Mouse (Mus musculus): ENCODE measurements around the gene Xpo5. TPM values are rescaled to one million over a fixed set of nuclear protein-coding genes. Genes with fewer than 3 reads are reported as not detected.
A peak's percentile ranks its signal among the peaks of the same experiment; 100 is the strongest.

The Xpo5 gene
- polyA plus RNA-seq, 1 experiment from 2014 or later = 48.3 TPM

- no peaks in the 10 kb centered on the region for H3K27me3 ChIP-seq
- in situ Hi-C loops (cut with MboI; ENCODE audit: low pct_unique_long_range_greater_than_20kb) = no loop called here
- CTCF ChIA-PET = interaction anchor here (1.1 kb wide), 1 partner anchor 31 kb away, joined by 3 read pairs; no protein-coding TSS in a partner anchor
- DNase-seq (ENCODE audit: low read depth, low spot score) (no peak), ATAC-seq (no peak)
- POLR2A ChIA-PET = interaction anchor here (0.7 to 1.3 kb wide), 3 partner anchors 18 to 40 kb away, joined by 3 read pairs; partner anchors contain the start of genes Polh, Rsph9 and Xpo5
- no peak for TF ChIP-seq CTCF (IDR thresholded peaks at IDR 0.05)
Measured at GRCm38 (mm10) chr17:46162551-46162950, 40.0 kb upstream of the Xpo5 start.

- no peak for DNase-seq (ENCODE audit: low read depth, low spot score)
- CTCF ChIA-PET = interaction anchor here (1.1 kb wide), 1 partner anchor 31 kb away, joined by 3 read pairs; no protein-coding TSS in a partner anchor
- in situ Hi-C loops (cut with MboI; ENCODE audit: low pct_unique_long_range_greater_than_20kb) = no loop called here
- POLR2A ChIA-PET = interaction anchor here (0.9 to 1.3 kb wide), 2 partner anchors 19 to 40 kb away, joined by 3 read pairs; partner anchors contain the start of genes Polh, Rsph9 and Xpo5
- ATAC-seq = no peak
- TF ChIP-seq CTCF (IDR thresholded peaks at IDR 0.05) = no peak
- H3K27me3 ChIP-seq = no peaks in the 10 kb centered on the region
Measured at GRCm38 (mm10) chr17:46162951-46163421, 39.6 kb upstream of the Xpo5 start.

GRCm38 (mm10) chr17:46164301-46164700 lies 38.3 kb upstream of the Xpo5 start:
- DNase-seq (ENCODE audit: low read depth, low spot score) (no peak), ATAC-seq (no peak)
- no peaks in the 10 kb centered on the region for H3K27me3 ChIP-seq
- ChIA-PET POLR2A (no interaction called here), CTCF (no interaction called here)
- TF ChIP-seq CTCF (IDR thresholded peaks at IDR 0.05) = no peak
- in situ Hi-C loops (cut with MboI; ENCODE audit: low pct_unique_long_range_greater_than_20kb) = no loop called here

GRCm38 (mm10) chr17:46164791-46165190 lies 37.8 kb upstream of the Xpo5 start:
- ATAC-seq = no peak
- in situ Hi-C loops (cut with MboI; ENCODE audit: low pct_unique_long_range_greater_than_20kb) = no loop called here
- CTCF ChIA-PET = no interaction called here

GRCm38 (mm10) chr17:46165460-46165859 lies 37.1 kb upstream of the Xpo5 start:
- TF ChIP-seq CTCF (IDR thresholded peaks at IDR 0.05) = no peak
- ATAC-seq = no peak
- no peak for DNase-seq (ENCODE audit: low read depth, low spot score)
- CTCF ChIA-PET = no interaction called here
- H3K27me3 ChIP-seq = no peaks in the 10 kb centered on the region
- in situ Hi-C loops (cut with MboI; ENCODE audit: low pct_unique_long_range_greater_than_20kb) = no loop called here
- POLR2A ChIA-PET = no interaction called here

More at GRCm38 (mm10) chr17:46164791-46165190, 37.8 kb upstream of the Xpo5 start:
- TF ChIP-seq CTCF (IDR thresholded peaks at IDR 0.05) = no peak
- POLR2A ChIA-PET = no interaction called here
- no peaks in the 10 kb centered on the region for H3K27me3 ChIP-seq
- no peak for DNase-seq (ENCODE audit: low read depth, low spot score)

- CTCF ChIA-PET = no interaction called here
- TF ChIP-seq CTCF (IDR thresholded peaks at IDR 0.05) = no peak
- in situ Hi-C loops (cut with MboI; ENCODE audit: low pct_unique_long_range_greater_than_20kb) = no loop called here
- ATAC-seq (no peak), DNase-seq (ENCODE audit: low read depth, low spot score) (no peak)
- no peaks in the 10 kb centered on the region for H3K27me3 ChIP-seq
- POLR2A ChIA-PET = no interaction called here
Measured at GRCm38 (mm10) chr17:46166270-46166669, 36.3 kb upstream of the Xpo5 start.

- DNase-seq (ENCODE audit: low read depth, low spot score) (no peak), ATAC-seq (no peak)
- no peaks in the 10 kb centered on the region for H3K27me3 ChIP-seq
- TF ChIP-seq CTCF (IDR thresholded peaks at IDR 0.05) = no peak
- ChIA-PET CTCF (no interaction called here), POLR2A (no interaction called here)
- in situ Hi-C loops (cut with MboI; ENCODE audit: low pct_unique_long_range_greater_than_20kb) = no loop called here
Measured at GRCm38 (mm10) chr17:46167014-46167413, 35.6 kb upstream of the Xpo5 start.

GRCm38 (mm10) chr17:46168318-46168717 lies 34.3 kb upstream of the Xpo5 start:
- in situ Hi-C loops (cut with MboI; ENCODE audit: low pct_unique_long_range_greater_than_20kb) = no loop called here

GRCm38 (mm10) chr17:46168768-46169167 lies 33.8 kb upstream of the Xpo5 start:
- ATAC-seq (no peak), DNase-seq (ENCODE audit: low read depth, low spot score) (no peak)
- POLR2A ChIA-PET = no interaction called here
- no peak for TF ChIP-seq CTCF (IDR thresholded peaks at IDR 0.05)
- in situ Hi-C loops (cut with MboI; ENCODE audit: low pct_unique_long_range_greater_than_20kb) = no loop called here
- no peaks in the 10 kb centered on the region for H3K27me3 ChIP-seq
- CTCF ChIA-PET = no interaction called here

More at GRCm38 (mm10) chr17:46168318-46168717, 34.3 kb upstream of the Xpo5 start:
- CTCF ChIA-PET = interaction anchor here (0.9 kb wide), 1 partner anchor 31 kb away, joined by 3 read pairs; no protein-coding TSS in a partner anchor
- ATAC-seq (no peak), DNase-seq (ENCODE audit: low read depth, low spot score) (no peak)
- no peaks in the 10 kb centered on the region for H3K27me3 ChIP-seq
- POLR2A ChIA-PET = no interaction called here
- TF ChIP-seq CTCF (IDR thresholded peaks at IDR 0.05) = no peak

- in situ Hi-C loops (cut with MboI; ENCODE audit: low pct_unique_long_range_greater_than_20kb) = no loop called here
- ATAC-seq (no peak), DNase-seq (ENCODE audit: low read depth, low spot score) (no peak)
- no peak for TF ChIP-seq CTCF (IDR thresholded peaks at IDR 0.05)
- H3K27me3 ChIP-seq = no peaks in the 10 kb centered on the region
- ChIA-PET POLR2A (no interaction called here), CTCF (interaction anchor here (0.9 to 1.4 kb wide), 3 partner anchors 10 to 20 kb away, joined by 3 read pairs; no protein-coding TSS in a partner anchor)
Measured at GRCm38 (mm10) chr17:46170538-46170937, 32.0 kb upstream of the Xpo5 start.

GRCm38 (mm10) chr17:46182273-46182672 lies 20.3 kb upstream of the Xpo5 start:
- H3K27me3 ChIP-seq = no peaks in the 10 kb centered on the region
- ChIA-PET POLR2A (interaction anchor here (0.6 kb wide), 1 partner anchor 34 kb away, joined by 3 read pairs; no protein-coding TSS in a partner anchor), CTCF (interaction anchor here (1.0 kb wide), 1 partner anchor 10 kb away, joined by 4 read pairs; no protein-coding TSS in a partner anchor)
- no peak for ATAC-seq
- peak; percentile 55 for TF ChIP-seq CTCF (IDR thresholded peaks at IDR 0.05)
- in situ Hi-C loops (cut with MboI; ENCODE audit: low pct_unique_long_range_greater_than_20kb) = no loop called here
- DNase-seq (ENCODE audit: low read depth, low spot score) = no peak

- ATAC-seq (no peak), DNase-seq (ENCODE audit: low read depth, low spot score) (no peak)
- ChIA-PET POLR2A (no interaction called here), CTCF (no interaction called here)
- no peak for TF ChIP-seq CTCF (IDR thresholded peaks at IDR 0.05)
- H3K27me3 ChIP-seq = no peaks in the 10 kb centered on the region
- in situ Hi-C loops (cut with MboI; ENCODE audit: low pct_unique_long_range_greater_than_20kb) = no loop called here
Measured at GRCm38 (mm10) chr17:46188829-46189228, 13.8 kb upstream of the Xpo5 start.

Data from Patski (cell line).